9 mouse cellular contexts compared by ENCODE assay signal in genomic region chr3:51708375-51708745, GRCm38 (mm10). TPM values are rescaled to one million over a fixed set of nuclear protein-coding genes. Genes with fewer than 3 reads are reported as not detected.
DNase-seq lines count a peak whose midpoint lies in the region; ATAC-seq lines count a peak whose summit lies in the region.
"Had no signal": no experiment of that assay in that cellular context is flagged by ENCODE, and none has a peak within 500 bp of the region (broad histone marks: within the 10 kb centered on the region; RNA-seq: fewer than 3 reads in every experiment).

No protein-coding gene starts in this region.

- H3K9ac ChIP-seq in heart, embryonic 14.5 days (ENCODE audit: low read length): no peak overlapping the region
- H3K9ac ChIP-seq in midbrain, embryonic 13.5 days (replicated peaks): no peak overlapping the region
- no peak overlapping the region for H3K9ac ChIP-seq in hindbrain, embryonic 16.5 days (ENCODE audit: low read depth, low read length)
- no peak overlapping the region for H3K9ac ChIP-seq in stomach, embryonic 14.5 days (replicated peaks; ENCODE audit: low read depth, low read length)

- H3K4me1 ChIP-seq in heart, embryonic 14.5 days (ENCODE audit: control insufficient read depth in 2 of 2, insufficient read depth in 2 of 2, low read length in 2 of 2): peaks cover 21 to 39% of the 10 kb centered on the region in 2 experiments
- peaks cover 28% of the 10 kb centered on the region for H3K4me1 ChIP-seq in midbrain, embryonic 10.5 days
- peaks cover 11% of the 10 kb centered on the region for H3K4me1 ChIP-seq in midbrain, embryonic 13.5 days (replicated peaks)
- peaks cover 8% of the 10 kb centered on the region for H3K4me1 ChIP-seq in hindbrain, embryonic 16.5 days (ENCODE audit: control insufficient read depth, insufficient read depth, low read depth, low read length)
- H3K4me1 ChIP-seq in stomach, embryonic 14.5 days (ENCODE audit: control insufficient read depth, insufficient read depth, low read length): peaks cover 13% of the 10 kb centered on the region; the same call in 1 of the 2 replicates

- H3K27ac ChIP-seq in heart, embryonic 14.5 days (replicated peaks in 1 of 2; ENCODE audit: control insufficient read depth in 1 of 2, insufficient read depth in 1 of 2, low read depth in 2 of 2, low read length in 2 of 2): peak overlapping the region; percentile 99
- H3K27ac ChIP-seq in midbrain, embryonic 10.5 days (replicated peaks): peak overlapping the region; percentile 42; the same call in 1 of the 2 replicates
- H3K27ac ChIP-seq in midbrain, embryonic 13.5 days: no peak overlapping the region
- peak overlapping the region; percentile 40; the same call in 1 of the 2 replicates for H3K27ac ChIP-seq in hindbrain, embryonic 16.5 days (ENCODE audit: low read depth, low read length)
- H3K27ac ChIP-seq in stomach, embryonic 14.5 days (ENCODE audit: low read length): peak overlapping the region; percentile 79

- no peaks in the 10 kb centered on the region for H3K36me3 ChIP-seq in heart, embryonic 14.5 days (ENCODE audit: control insufficient read depth, insufficient read depth, low read length)
- H3K36me3 ChIP-seq in midbrain, embryonic 10.5 days: no peaks in the 10 kb centered on the region
- no peaks in the 10 kb centered on the region for H3K36me3 ChIP-seq in midbrain, embryonic 13.5 days
- no peaks in the 10 kb centered on the region for H3K36me3 ChIP-seq in hindbrain, embryonic 16.5 days (ENCODE audit: control insufficient read depth, insufficient read depth, low read length)
- no peaks in the 10 kb centered on the region for H3K36me3 ChIP-seq in stomach, embryonic 14.5 days (ENCODE audit: control insufficient read depth, insufficient read depth, low read length)

- intact Hi-C loops in heart, postnatal 10 days (cut with DNase I): loop anchor here (2.0 to 5.0 kb wide), 2 partner anchors 79 to 396 kb away; partner anchors contain the start of gene Maml3

- H3K9me3 ChIP-seq in heart, embryonic 14.5 days (ENCODE audit: control insufficient read depth, low read length): no peaks in the 10 kb centered on the region
- no peaks in the 10 kb centered on the region for H3K9me3 ChIP-seq in midbrain, embryonic 10.5 days (replicated peaks)
- H3K9me3 ChIP-seq in midbrain, embryonic 13.5 days: no peaks in the 10 kb centered on the region; the same call in 1 of the 2 replicates
- no peaks in the 10 kb centered on the region for H3K9me3 ChIP-seq in hindbrain, embryonic 16.5 days (ENCODE audit: control insufficient read depth, low read length)
- H3K9me3 ChIP-seq in stomach, embryonic 14.5 days (ENCODE audit: control insufficient read depth, low read depth, low read length): no peaks in the 10 kb centered on the region

- H3K4me2 ChIP-seq in heart, embryonic 14.5 days (ENCODE audit: low read length): peak overlapping the region; percentile 76
- H3K4me2 ChIP-seq in midbrain, embryonic 13.5 days (replicated peaks): no peak overlapping the region
- H3K4me2 ChIP-seq in hindbrain, embryonic 16.5 days (ENCODE audit: low read length): peak overlapping the region; percentile 0; the same call in 1 of the 2 replicates
- 0 out of 2 replicates have a peak overlapping the region, but pooled peaks have one; percentile 8 for H3K4me2 ChIP-seq in stomach, embryonic 14.5 days (replicated peaks; ENCODE audit: low read depth, low read length)

- peak; percentile 19; the same call in 1 of the 2 replicates for ATAC-seq in heart, embryonic 14.5 days (ENCODE audit: insufficient number of reproducible peaks, insufficient read depth, low FRiP score, low read depth)
- ATAC-seq in midbrain, embryonic 13.5 days: no peak
- no peak for ATAC-seq in hindbrain, embryonic 16.5 days
- ATAC-seq in stomach, embryonic 14.5 days (ENCODE audit: insufficient number of reproducible peaks, insufficient read depth, low FRiP score, low read depth): peak; percentile 25; the same call in 1 of the 2 replicates

- no peaks in the 10 kb centered on the region for H3K27me3 ChIP-seq in heart, embryonic 14.5 days (ENCODE audit: control insufficient read depth, insufficient read depth, low read length)
- no peaks in the 10 kb centered on the region for H3K27me3 ChIP-seq in midbrain, embryonic 10.5 days (ENCODE audit: low read depth, poor library complexity, severe bottlenecking)
- H3K27me3 ChIP-seq in midbrain, embryonic 13.5 days: no peaks in the 10 kb centered on the region
- H3K27me3 ChIP-seq in hindbrain, embryonic 16.5 days (replicated peaks; ENCODE audit: control insufficient read depth, insufficient read depth, low read length): no peaks in the 10 kb centered on the region
- H3K27me3 ChIP-seq in stomach, embryonic 14.5 days (ENCODE audit: control insufficient read depth, insufficient read depth, low read length): no peaks in the 10 kb centered on the region
- H3K27me3 ChIP-seq: megakaryocyte, embryonic 14.5 days had no signal

- no peak for DNase-seq in heart, postnatal 10 days
- no peak for DNase-seq in midbrain, embryonic 10.5 days (ENCODE audit: low spot score)
- DNase-seq in frontal cortex, postnatal 10 days (ENCODE audit: low spot score in 2 of 2): no peak
- DNase-seq in cerebellum, postnatal 36 days: no peak

- whole genome bisulfite sequencing in heart, embryonic 14.5 days: 36% methylated on average over 1 of the region's 1 CpGs
- WGBS in midbrain, embryonic 10.5 days: 95% methylated on average over 1 of the region's 1 CpGs
- WGBS in midbrain, embryonic 13.5 days: 81% methylated on average over 1 of the region's 1 CpGs
- 53% methylated on average over 1 of the region's 1 CpGs for WGBS in hindbrain, embryonic 16.5 days
- 25% methylated on average over 1 of the region's 1 CpGs for WGBS in stomach, embryonic 14.5 days

- peak overlapping the region in 1 of 2 experiments; percentile 38; a peak in 1 of 4 replicates for H3K4me3 ChIP-seq in heart, embryonic 14.5 days (ENCODE audit: control insufficient read depth in 1 of 2, insufficient read depth in 1 of 2, low read depth in 1 of 2, low read length in 2 of 2)
- H3K4me3 ChIP-seq in midbrain, embryonic 10.5 days: no peak overlapping the region
- no peak overlapping the region for H3K4me3 ChIP-seq in midbrain, embryonic 13.5 days (replicated peaks)
- H3K4me3 ChIP-seq in hindbrain, embryonic 16.5 days (ENCODE audit: low read length): no peak overlapping the region
- H3K4me3 ChIP-seq in stomach, embryonic 14.5 days (ENCODE audit: low read depth, low read length): no peak overlapping the region

RNA-seq across cellular contexts. Expression of gene Mgst2, which starts 48.2 kb away (rescaled TPM):
- 3.0 and 5.1 TPM in 2 replicates for polyA plus RNA-seq in heart, embryonic 14.5 days (2014; fragmentation: Nextera tagmentation; extraction: Ambion mirVana)
- total RNA-seq in heart, postnatal 10 days (2021): 1 to 10 TPM in 1 of 2 experiments, under 1 TPM in 1; 0.35 to 2.1 TPM
- polyA plus RNA-seq in midbrain, embryonic 10.5 days (2016; fragmentation: Nextera tagmentation; extraction: Ambion mirVana): 0.31 and 0.34 TPM in 2 replicates
- 0.44 and 1.1 TPM in 2 replicates for polyA plus RNA-seq in midbrain, embryonic 13.5 days (2015; fragmentation: Nextera tagmentation; extraction: Ambion mirVana)
- 0.33 and 0.40 TPM in 2 replicates for polyA plus RNA-seq in hindbrain, embryonic 16.5 days (2015; fragmentation: Nextera tagmentation; extraction: Ambion mirVana)
- polyA plus RNA-seq in stomach, embryonic 14.5 days (2014; fragmentation: Nextera tagmentation; extraction: Ambion mirVana): 20.3 and 22.0 TPM in 2 replicates

Comparison
In these comparisons a context has a peak if more than half of its experiments do, and no peak if none do; other contexts are left out.
1. ATAC-seq: peak in heart, embryonic 14.5 days (single experiment) and stomach, embryonic 14.5 days (single experiment); none in midbrain, embryonic 13.5 days (single experiment) and hindbrain, embryonic 16.5 days (single experiment).